Mouse (Mus musculus): ENCODE measurements around the gene Slc16a3.

GRCm38 (mm10) chr11:120973318-120973717, 25.0 kb downstream of the Slc16a3 start:
- TF ChIP-seq CTCF (IDR thresholded peaks at IDR 0.05; ENCODE audit: borderline replicate concordance, control insufficient read depth, extremely low read depth, insufficient read depth, low read length, poor library complexity) (no peak), POLR2A (IDR thresholded peaks at IDR 0.05; ENCODE audit: control insufficient read depth, extremely low read depth, insufficient read depth, low read length, poor library complexity) (no peak)
